Mouse (Mus musculus): ENCODE measurements at regions not wholly inside any gene's neighbourhood (a gene's known extent, or its start where the extent isn't known, plus 50 kb on each side); places are given as distances from the start of the nearest gene placed in this dataset.
A peak's percentile ranks its signal among the peaks of the same experiment; 100 is the strongest.

DNA sequence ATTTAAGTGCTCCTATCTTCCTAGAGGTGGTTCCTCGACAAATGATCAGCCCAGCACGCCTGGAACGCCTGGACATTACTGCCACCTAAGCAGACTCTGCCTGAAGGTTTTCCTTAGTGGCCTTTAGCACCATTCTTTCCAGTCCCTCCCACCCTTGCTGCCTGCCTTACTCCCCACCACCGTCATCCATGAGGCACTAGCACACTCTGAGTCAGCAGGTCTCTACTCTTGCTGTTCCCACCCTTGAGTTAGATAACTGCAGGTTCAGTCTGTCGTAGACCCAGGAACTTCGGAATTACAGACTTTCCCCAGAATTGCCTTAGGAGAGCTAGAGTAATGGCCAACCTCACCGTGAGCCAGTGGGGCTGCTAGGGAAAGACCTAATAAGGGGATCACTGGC lies 67.4 kb upstream of the Sertad2 start:
- Histone ChIP-seq H3K4me3 (ENCODE audit: low read depth, low read length) (no peak overlapping the region), H3K27me3 (ENCODE audit: control insufficient read depth, insufficient read depth, low read length, poor library complexity, severe bottlenecking) (no peaks in the 10 kb centered on the region), H3K36me3 (ENCODE audit: control insufficient read depth, insufficient read depth, low read length, poor library complexity, severe bottlenecking) (no peaks in the 10 kb centered on the region), H3K9ac (ENCODE audit: low read depth, poor library complexity, severe bottlenecking) (no peak overlapping the region), H3K9me3 (replicated peaks; ENCODE audit: control insufficient read depth, insufficient read depth, low read length, poor library complexity, severe bottlenecking) (no peaks in the 10 kb centered on the region), H3K27ac (ENCODE audit: insufficient read depth, low read length) (no peak overlapping the region), H3K4me1 (ENCODE audit: control insufficient read depth, insufficient read depth, low read length) (no peaks in the 10 kb centered on the region)
- TF ChIP-seq CTCF (IDR thresholded peaks at IDR 0.05; ENCODE audit: low read depth, low read length) (no peak), POLR2A (IDR thresholded peaks at IDR 0.05; ENCODE audit: insufficient read depth, low read length) (no peak), EP300 (IDR thresholded peaks at IDR 0.05; ENCODE audit: insufficient read depth, low read depth, low read length) (no peak)

DNA sequence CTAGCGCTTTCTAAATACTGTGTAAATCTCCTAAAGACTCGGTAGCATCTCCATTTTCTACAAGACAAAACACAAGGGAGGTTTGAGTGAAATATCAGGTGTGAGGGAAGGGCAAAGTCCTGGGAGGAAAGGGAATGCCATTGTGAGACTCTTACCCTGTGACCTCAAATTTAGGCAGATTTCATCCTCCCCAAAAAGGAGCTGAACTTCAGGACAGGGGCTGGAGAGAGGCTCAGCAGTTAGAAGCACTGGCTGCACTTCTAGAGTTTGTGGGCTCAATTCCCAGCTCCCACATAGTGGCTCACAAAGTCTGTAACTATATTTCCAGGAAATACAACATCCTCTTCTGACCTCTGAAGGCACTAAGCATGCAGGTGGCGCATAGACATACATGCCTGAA lies 66.6 kb upstream of the Sertad2 start:
- H3K9ac ChIP-seq (ENCODE audit: low read depth, poor library complexity, severe bottlenecking), result no peak overlapping the region
- no peaks in the 10 kb centered on the region for H3K9me3 ChIP-seq (replicated peaks; ENCODE audit: control insufficient read depth, insufficient read depth, low read length, poor library complexity, severe bottlenecking)
- no peak overlapping the region for H3K4me3 ChIP-seq (ENCODE audit: low read depth, low read length)
- no peaks in the 10 kb centered on the region for H3K4me1 ChIP-seq (ENCODE audit: control insufficient read depth, insufficient read depth, low read length)
- H3K27ac ChIP-seq (ENCODE audit: insufficient read depth, low read length), result peak overlapping the region; percentile 67
- no peaks in the 10 kb centered on the region for H3K27me3 ChIP-seq (ENCODE audit: control insufficient read depth, insufficient read depth, low read length, poor library complexity, severe bottlenecking)
- no peak for TF ChIP-seq POLR2A (IDR thresholded peaks at IDR 0.05; ENCODE audit: insufficient read depth, low read length)
- TF ChIP-seq EP300 (IDR thresholded peaks at IDR 0.05; ENCODE audit: insufficient read depth, low read depth, low read length), result no peak
- no peak for TF ChIP-seq CTCF (IDR thresholded peaks at IDR 0.05; ENCODE audit: low read depth, low read length)
- H3K36me3 ChIP-seq (ENCODE audit: control insufficient read depth, insufficient read depth, low read length, poor library complexity, severe bottlenecking), result no peaks in the 10 kb centered on the region

DNA sequence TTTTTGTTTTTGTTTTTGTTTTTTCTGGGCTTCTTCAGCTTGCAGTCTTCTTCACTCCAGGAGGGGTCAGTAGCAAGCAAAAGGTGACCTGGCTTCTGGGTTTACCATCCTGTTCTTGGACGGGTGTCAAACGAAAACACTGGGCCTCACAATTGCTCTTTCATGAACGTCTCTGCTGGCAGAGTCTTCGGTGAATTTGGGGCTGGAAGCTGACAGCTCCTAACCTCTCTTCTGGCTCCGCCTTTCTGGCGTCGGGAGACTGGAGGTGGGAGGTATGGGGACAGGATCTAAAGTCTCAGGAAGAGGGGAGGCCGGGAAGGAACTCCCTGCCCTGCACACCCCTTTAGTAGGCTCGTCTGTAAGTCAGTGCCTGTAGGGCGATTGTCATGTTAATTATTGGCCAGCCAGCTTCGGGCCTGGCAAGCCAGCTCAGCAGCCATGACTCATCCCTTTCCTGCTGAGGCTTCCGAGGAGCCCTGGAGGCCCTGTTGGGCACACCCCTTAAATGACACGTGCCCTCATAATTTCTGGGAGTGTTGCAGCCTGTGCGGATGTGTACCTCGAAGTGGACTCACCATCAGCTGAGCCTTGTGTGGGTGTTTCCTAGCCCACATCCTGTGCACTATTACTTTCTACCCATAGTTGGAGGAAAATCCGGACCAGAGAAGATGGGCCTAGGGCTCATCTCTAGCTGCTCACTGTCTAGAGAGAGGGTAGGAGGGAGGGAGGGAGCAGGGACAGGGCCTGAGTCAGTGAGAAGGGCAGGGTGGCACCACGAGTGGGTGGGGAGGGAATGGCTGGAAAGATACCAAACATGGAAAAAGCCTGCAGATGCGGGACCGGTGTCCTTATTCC lies 65.6 kb upstream of the Sertad2 start:
- Histone ChIP-seq H3K9ac (ENCODE audit: low read depth, poor library complexity, severe bottlenecking) (peak overlapping the region; percentile 29; the same call in 1 of the 2 replicates), H3K27ac (ENCODE audit: insufficient read depth, low read length) (peak overlapping the region; percentile 80), H3K4me3 (ENCODE audit: low read depth, low read length) (peak overlapping the region; percentile 43), H3K4me1 (ENCODE audit: control insufficient read depth, insufficient read depth, low read length) (no peaks in the 10 kb centered on the region), H3K27me3 (ENCODE audit: control insufficient read depth, insufficient read depth, low read length, poor library complexity, severe bottlenecking) (no peaks in the 10 kb centered on the region), H3K9me3 (replicated peaks; ENCODE audit: control insufficient read depth, insufficient read depth, low read length, poor library complexity, severe bottlenecking) (no peaks in the 10 kb centered on the region), H3K36me3 (ENCODE audit: control insufficient read depth, insufficient read depth, low read length, poor library complexity, severe bottlenecking) (no peaks in the 10 kb centered on the region)
- TF ChIP-seq POLR2A (IDR thresholded peaks at IDR 0.05; ENCODE audit: insufficient read depth, low read length) (peak; percentile 14), EP300 (IDR thresholded peaks at IDR 0.05; ENCODE audit: insufficient read depth, low read depth, low read length) (peak; percentile 90), CTCF (IDR thresholded peaks at IDR 0.05; ENCODE audit: low read depth, low read length) (no peak)

DNA sequence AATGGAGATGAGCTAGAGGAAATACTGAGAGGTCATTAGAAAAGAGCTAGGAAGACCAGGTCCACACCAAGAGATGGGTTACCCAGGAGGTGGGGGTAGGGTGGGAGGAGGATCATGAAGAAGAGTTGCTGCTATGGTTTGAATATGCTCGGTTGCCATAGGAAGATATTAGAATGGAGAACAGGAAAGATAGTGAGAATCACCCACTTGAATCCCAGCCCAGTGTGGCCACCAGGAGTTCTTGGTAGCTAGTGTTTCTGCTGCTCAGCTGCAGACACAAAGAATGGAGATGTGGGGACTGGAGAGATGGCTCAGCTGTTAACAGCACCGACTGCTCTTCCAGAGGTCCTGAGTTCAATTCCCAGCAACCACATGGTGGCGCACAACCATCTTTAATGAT lies 62.4 kb upstream of the Sertad2 start:
- H3K27me3 ChIP-seq (ENCODE audit: control insufficient read depth, insufficient read depth, low read length, poor library complexity, severe bottlenecking), result no peaks in the 10 kb centered on the region
- no peaks in the 10 kb centered on the region for H3K4me1 ChIP-seq (ENCODE audit: control insufficient read depth, insufficient read depth, low read length)
- H3K9me3 ChIP-seq (replicated peaks; ENCODE audit: control insufficient read depth, insufficient read depth, low read length, poor library complexity, severe bottlenecking), result no peaks in the 10 kb centered on the region
- no peak overlapping the region for H3K4me3 ChIP-seq (ENCODE audit: low read depth, low read length)
- TF ChIP-seq CTCF (IDR thresholded peaks at IDR 0.05; ENCODE audit: low read depth, low read length) (peak; percentile 20), EP300 (IDR thresholded peaks at IDR 0.05; ENCODE audit: insufficient read depth, low read depth, low read length) (no peak)
- no peak overlapping the region for H3K27ac ChIP-seq (ENCODE audit: insufficient read depth, low read length)
- no peak overlapping the region for H3K9ac ChIP-seq (ENCODE audit: low read depth, poor library complexity, severe bottlenecking)
- H3K36me3 ChIP-seq (ENCODE audit: control insufficient read depth, insufficient read depth, low read length, poor library complexity, severe bottlenecking), result no peaks in the 10 kb centered on the region

DNA sequence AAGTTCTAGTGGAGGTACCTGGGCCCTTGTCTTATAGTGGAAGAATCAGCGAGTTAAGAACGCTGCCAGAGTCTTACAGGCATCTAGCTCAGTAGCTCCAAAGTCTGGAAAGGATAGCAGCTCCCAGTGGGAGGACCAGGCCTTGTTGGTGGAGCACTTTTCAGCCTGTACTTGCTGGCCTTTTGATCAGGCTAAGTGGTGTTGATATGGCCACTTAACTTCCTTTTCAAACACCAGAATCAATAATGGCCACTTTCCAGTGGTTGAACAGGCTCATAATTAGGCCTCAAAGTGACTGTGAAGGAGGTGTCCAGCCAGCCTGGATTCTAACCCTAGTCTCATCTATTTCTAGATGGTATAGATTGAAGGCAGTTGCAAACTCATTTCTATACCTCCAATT lies 57.7 kb upstream of the Sertad2 start:
- H3K9ac ChIP-seq (ENCODE audit: low read depth, poor library complexity, severe bottlenecking), result no peak overlapping the region
- H3K4me3 ChIP-seq (ENCODE audit: low read depth, low read length), result no peak overlapping the region
- no peaks in the 10 kb centered on the region for H3K4me1 ChIP-seq (ENCODE audit: control insufficient read depth, insufficient read depth, low read length)
- H3K36me3 ChIP-seq (ENCODE audit: control insufficient read depth, insufficient read depth, low read length, poor library complexity, severe bottlenecking), result no peaks in the 10 kb centered on the region
- H3K27ac ChIP-seq (ENCODE audit: insufficient read depth, low read length), result no peak overlapping the region
- no peaks in the 10 kb centered on the region for H3K27me3 ChIP-seq (ENCODE audit: control insufficient read depth, insufficient read depth, low read length, poor library complexity, severe bottlenecking)
- H3K9me3 ChIP-seq (replicated peaks; ENCODE audit: control insufficient read depth, insufficient read depth, low read length, poor library complexity, severe bottlenecking), result no peaks in the 10 kb centered on the region
- TF ChIP-seq CTCF (IDR thresholded peaks at IDR 0.05; ENCODE audit: low read depth, low read length) (no peak), POLR2A (IDR thresholded peaks at IDR 0.05; ENCODE audit: insufficient read depth, low read length) (no peak), EP300 (IDR thresholded peaks at IDR 0.05; ENCODE audit: insufficient read depth, low read depth, low read length) (no peak)
